Mouse (Mus musculus): Measurements from ENCODE around the gene Lepr. TPM values are rescaled to one million over a fixed set of nuclear protein-coding genes. Genes with fewer than 3 reads are reported as not detected.

Lepr gene
- polyA plus RNA-seq (2014; fragmentation: Illumina TruSeq; extraction: RNeasy Lipid Tissue Mini Kit (QIAGEN cat#74804); ENCODE audit: low replicate concordance), result 17.0 TPM

DNA sequence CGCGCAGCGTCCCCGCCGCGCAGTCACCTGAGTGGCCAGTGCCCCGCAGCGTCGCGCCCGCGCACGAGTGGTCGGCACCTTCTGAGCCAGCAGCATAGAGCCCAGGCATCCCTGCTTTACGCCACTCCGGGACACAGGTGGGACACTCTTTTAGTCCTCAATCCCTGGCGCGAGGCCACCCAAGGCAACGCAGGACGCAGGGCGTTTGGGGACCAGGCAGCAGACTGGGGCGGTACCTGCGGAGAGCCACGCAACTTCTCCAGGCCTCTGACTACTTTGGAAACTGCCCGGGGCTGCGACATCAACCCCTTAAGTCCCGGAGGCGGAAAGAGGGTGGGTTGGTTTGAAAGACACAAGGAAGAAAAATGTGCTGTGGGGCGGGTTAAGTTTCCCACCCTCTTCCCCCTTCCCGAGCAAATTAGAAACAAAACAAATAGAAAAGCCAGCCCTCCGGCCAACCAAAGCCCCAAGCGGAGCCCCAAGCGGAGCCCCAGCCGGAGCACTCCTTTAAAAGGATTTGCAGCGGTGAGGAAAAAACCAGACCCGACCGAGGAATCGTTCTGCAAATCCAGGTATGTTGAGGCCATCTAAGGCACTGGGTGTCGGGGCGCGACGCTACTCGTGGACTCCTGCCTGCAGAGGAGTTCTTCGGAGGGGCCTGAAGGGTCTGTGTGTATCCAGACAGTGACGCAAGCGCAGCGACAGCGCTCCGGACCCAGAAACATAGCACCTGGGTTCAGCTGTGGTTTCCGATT is at the start of gene Lepr:
Gene Lepr (plus strand): TSS at position 38 of the 755 bp plus-strand sequence.

DNA sequence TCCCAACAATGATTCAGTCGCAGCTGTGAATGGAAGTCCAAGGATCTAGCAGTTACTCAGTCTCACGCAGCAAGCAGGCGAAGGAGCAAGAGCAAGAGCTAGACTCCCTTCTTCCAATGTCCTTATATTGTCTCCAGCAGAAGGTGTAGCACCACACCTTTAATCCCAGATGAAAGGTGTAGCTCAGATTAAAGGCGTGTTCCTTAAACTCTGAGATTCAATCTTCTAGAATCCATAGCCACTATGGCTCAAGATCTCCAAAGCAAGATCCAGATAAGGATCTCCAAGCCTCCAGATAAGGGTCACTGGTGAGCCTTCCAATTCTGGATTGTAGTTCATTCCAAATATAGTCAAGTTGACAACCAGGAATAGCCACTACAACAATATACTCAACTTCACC is 126.7 kb downstream of the Lepr start, which contains the start of gene B020004J07Rik:
Gene B020004J07Rik (minus strand): TSS at position 101 of the 400 bp plus-strand sequence.

Other genes starting within 250 kb of the Lepr start
- 0.78 TPM for gene Dnajc6, start 220.8 kb upstream of the Lepr start, polyA plus RNA-seq (2014; fragmentation: Illumina TruSeq; extraction: RNeasy Lipid Tissue Mini Kit (QIAGEN cat#74804); ENCODE audit: low replicate concordance)
- gene Leprot, start 69.7 kb upstream of the Lepr start, polyA plus RNA-seq (2014; fragmentation: Illumina TruSeq; extraction: RNeasy Lipid Tissue Mini Kit (QIAGEN cat#74804); ENCODE audit: low replicate concordance), result 63.0 TPM
- not detected for gene B020004J07Rik, start 126.6 kb downstream of the Lepr start, polyA plus RNA-seq (2014; fragmentation: Illumina TruSeq; extraction: RNeasy Lipid Tissue Mini Kit (QIAGEN cat#74804); ENCODE audit: low replicate concordance)
- not detected for gene C130073F10Rik, start 176.4 kb downstream of the Lepr start, polyA plus RNA-seq (2014; fragmentation: Illumina TruSeq; extraction: RNeasy Lipid Tissue Mini Kit (QIAGEN cat#74804); ENCODE audit: low replicate concordance)
- not detected for gene Gm12800, start 191.7 kb downstream of the Lepr start, polyA plus RNA-seq (2014; fragmentation: Illumina TruSeq; extraction: RNeasy Lipid Tissue Mini Kit (QIAGEN cat#74804); ENCODE audit: low replicate concordance)
- not detected for gene Gm12794, start 223.0 kb downstream of the Lepr start, polyA plus RNA-seq (2014; fragmentation: Illumina TruSeq; extraction: RNeasy Lipid Tissue Mini Kit (QIAGEN cat#74804); ENCODE audit: low replicate concordance)